Mouse (Mus musculus) ES-Bruce4 (cell line): ENCODE results near the gene Rgs3.

ENCODE experiments used
- CTCF ChIP-seq: IDR thresholded peaks from one replicate; pipeline ENCODE4 v1.8.1; 2011; ENCODE audit warnings: low read depth, low read length
- POLR2A ChIP-seq: IDR thresholded peaks from one replicate; pipeline ENCODE4 v1.8.1; 2011; ENCODE audit warnings: low read length; ENCODE audit not compliant: insufficient read depth

DNA sequence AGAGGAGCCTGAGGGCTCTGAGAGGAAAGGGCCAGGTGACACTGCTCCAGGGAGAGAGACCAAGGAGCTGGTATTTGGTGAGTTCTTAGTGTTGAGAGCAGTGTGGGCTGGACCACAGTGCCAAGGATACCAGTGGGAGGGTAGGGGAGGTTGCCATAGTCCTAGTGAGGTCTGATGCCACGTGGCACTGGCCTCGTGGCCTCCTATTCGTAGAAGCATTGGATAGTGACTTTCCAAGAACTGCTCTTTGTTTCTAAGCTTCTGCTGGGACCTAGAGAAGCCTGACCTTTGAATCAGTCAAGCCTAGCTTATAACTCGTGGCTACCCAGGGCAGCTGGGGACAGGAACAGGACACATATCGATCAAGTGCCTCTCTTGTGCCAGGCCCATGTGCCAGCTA lies 164.1 kb downstream of the Rgs3 start:
- no peak for TF ChIP-seq CTCF
- TF ChIP-seq POLR2A, result no peak
